Mouse (Mus musculus) heart, adult 2 months (tissue): ENCODE data around the gene Slc1a6. TPM values are rescaled to one million over a fixed set of nuclear protein-coding genes. Genes with fewer than 3 reads are reported as not detected.

ENCODE experiments used
- DNase-seq, 2 experiments: peaks; one replicate each; pipeline ENCODE4 v3.0.0; 2021
- H3K27ac ChIP-seq: fragments of 200-600 bp; 2 replicates; pipeline ENCODE4 v1.8.1; 2022
- H3K27me3 ChIP-seq: fragments of 200-500 bp; 2 replicates; pipeline ENCODE4 v1.6.1; 2012; ENCODE audit warnings: mild to moderate bottlenecking, low read length, inconsistent platforms, mixed read lengths; ENCODE audit not compliant: control insufficient read depth, insufficient read depth
- H3K36me3 ChIP-seq: fragments of 200-500 bp; 2 replicates; pipeline ENCODE4 v1.6.1; 2012; ENCODE audit warnings: low read length, inconsistent platforms; ENCODE audit not compliant: control insufficient read depth, insufficient read depth
- H3K4me1 ChIP-seq: fragments of 200-500 bp; 2 replicates; pipeline ENCODE4 v1.6.1; 2011; ENCODE audit warnings: low read length; ENCODE audit not compliant: control insufficient read depth, insufficient read depth
- H3K4me3 ChIP-seq: fragments of 200-600 bp; 2 replicates; pipeline ENCODE4 v1.8.1; 2022
- H3K79me2 ChIP-seq: fragments of 200-500 bp; replicated peaks from 2 replicates; pipeline ENCODE4 v1.6.1; 2012; ENCODE audit warnings: mild to moderate bottlenecking, inconsistent platforms, low read length, moderate library complexity, mixed read lengths; ENCODE audit not compliant: control insufficient read depth, insufficient read depth
- H3K9ac ChIP-seq: fragments of 200-500 bp; 2 replicates; pipeline ENCODE4 v1.6.1; 2012; ENCODE audit warnings: low read depth, mild to moderate bottlenecking, control low read depth, inconsistent platforms, low read length, mixed read lengths
- CTCF ChIP-seq: fragments of 200-600 bp; IDR thresholded peaks from 2 replicates; pipeline ENCODE4 v1.8.1; 2022; ENCODE audit warnings: antibody characterized with exemption, mild to moderate bottlenecking, moderate library complexity
- EP300 ChIP-seq: fragments of 200-500 bp; IDR thresholded peaks from 2 replicates; pipeline ENCODE4 v1.6.1; 2011; ENCODE audit warnings: low read depth, low read length, control low read depth; ENCODE audit not compliant: insufficient read depth
- POLR2A ChIP-seq: fragments of 200-500 bp; IDR thresholded peaks from 2 replicates; pipeline ENCODE4 v1.6.1; 2011; ENCODE audit warnings: mild to moderate bottlenecking, low read depth, low read length, control low read depth; ENCODE audit not compliant: insufficient read depth
- WGBS: fragments of 180-500 bp; shearing (Covaris S2); methylation state at CpG from one replicate; pipeline ENCODE4 v1.1.7; 2018; 5-methylcytosine and 5-hydroxymethylcytosine counted together
- intact Hi-C: fragments of 180-260 bp; cut with DNase I; formaldehyde crosslinking; loops from one replicate; pipeline ENCODE4 v1.15.1; 2025
- long read RNA-seq: library from polyadenylated mRNA; stranded (forward); transcript quantifications from one replicate; pipeline ENCODE4 v2.0.0, GENCODE M21; 2021
- polyA plus RNA-seq: library from polyadenylated mRNA; depleted of rRNA; stranded (reverse); fragments of >200 nt; gene quantifications from 2 replicates; pipeline ENCODE4 v1.2.3, GENCODE M21; 2012; rRNA removed
- total RNA-seq, 2 experiments: library from RNA; stranded (reverse); gene quantifications; 2 replicates each; pipeline ENCODE4 v1.2.3; 2021

The Slc1a6 gene
- total RNA-seq (not detected), polyA plus RNA-seq (0.04 and 0.15 TPM in 2 replicates)
- long read RNA-seq, result 0 reads

GRCm38 (mm10) chr10:78779981-78780651, at the start of gene Slc1a6:
Gene Slc1a6, plus strand, starts transcription at chr10:78780496.
- intact Hi-C loops, result no loop called here
- Histone ChIP-seq H3K27ac (no peak within 1 kb of the TSS), H3K36me3 (no peaks in the 10 kb centered on the region), H3K79me2 (no peaks in the 10 kb centered on the region), H3K27me3 (peaks cover 4% of the 10 kb centered on the region), H3K4me3 (peak within 1 kb of the TSS; percentile 34; the same call in 1 of the 2 replicates), H3K9ac (peak within 1 kb of the TSS; percentile 33; the same call in 1 of the 2 replicates), H3K4me1 (peaks cover 1% of the 10 kb centered on the region; the same call in 1 of the 2 replicates)
- WGBS, result 2% methylated on average over 47 of the region's 54 CpGs
- TF ChIP-seq CTCF, result no peak
- no peak for TF ChIP-seq POLR2A
- DNase-seq, result peak; percentile 11 to 21

GRCm38 (mm10) chr10:78739821-78740220, 40.5 kb upstream of the Slc1a6 start:
- intact Hi-C loops, result no loop called here
- WGBS, result 62% methylated on average over 4 of the region's 4 CpGs

GRCm38 (mm10) chr10:78743721-78744120, 36.6 kb upstream of the Slc1a6 start:
- H3K9ac ChIP-seq, result no peak overlapping the region
- H3K27me3 ChIP-seq, result 0 out of 2 replicates have a peak, but pooled peaks cover 1% of the 10 kb centered on the region
- H3K36me3 ChIP-seq, result no peaks in the 10 kb centered on the region
- no peak for TF ChIP-seq CTCF
- TF ChIP-seq POLR2A, result no peak
- TF ChIP-seq EP300, result no peak
- intact Hi-C loops, result no loop called here
- H3K27ac ChIP-seq, result no peak overlapping the region
- DNase-seq, result no peak
- H3K79me2 ChIP-seq, result no peaks in the 10 kb centered on the region
- no peaks in the 10 kb centered on the region; the same call in 1 of the 2 replicates for H3K4me1 ChIP-seq
- H3K4me3 ChIP-seq, result no peak overlapping the region

More at GRCm38 (mm10) chr10:78739821-78740220, 40.5 kb upstream of the Slc1a6 start:
- no peaks in the 10 kb centered on the region for H3K4me1 ChIP-seq
- TF ChIP-seq CTCF (no peak), EP300 (no peak), POLR2A (no peak)
- H3K79me2 ChIP-seq, result no peaks in the 10 kb centered on the region
- no peaks in the 10 kb centered on the region for H3K36me3 ChIP-seq
- DNase-seq, result no peak
- H3K9ac ChIP-seq, result no peak overlapping the region
- no peak overlapping the region for H3K27ac ChIP-seq
- H3K4me3 ChIP-seq, result no peak overlapping the region
- 0 out of 2 replicates have a peak, but pooled peaks cover 1% of the 10 kb centered on the region for H3K27me3 ChIP-seq

- Histone ChIP-seq H3K79me2 (no peaks in the 10 kb centered on the region), H3K27ac (no peak overlapping the region), H3K4me3 (no peak overlapping the region), H3K36me3 (no peaks in the 10 kb centered on the region), H3K9ac (no peak overlapping the region), H3K4me1 (no peaks in the 10 kb centered on the region; the same call in 1 of the 2 replicates), H3K27me3 (no peaks in the 10 kb centered on the region)
- intact Hi-C loops, result no loop called here
- 52% methylated on average over 4 of the region's 4 CpGs for WGBS
- TF ChIP-seq EP300, result no peak
- DNase-seq, result no peak
These were observed 34.7 kb upstream of the Slc1a6 start for GRCm38 (mm10) chr10:78745453-78746232.

GRCm38 (mm10) chr10:78747035-78747721, 33.1 kb upstream of the Slc1a6 start:
- intact Hi-C loops, result no loop called here
- Histone ChIP-seq H3K4me1 (no peaks in the 10 kb centered on the region; the same call in 1 of the 2 replicates), H3K27me3 (no peaks in the 10 kb centered on the region), H3K79me2 (no peaks in the 10 kb centered on the region), H3K4me3 (no peak overlapping the region), H3K36me3 (no peaks in the 10 kb centered on the region), H3K27ac (no peak overlapping the region), H3K9ac (no peak overlapping the region; the same call in 1 of the 2 replicates)
- WGBS, result 3% methylated on average over 27 of the region's 27 CpGs
- DNase-seq, result no peak
- TF ChIP-seq CTCF, result no peak
- TF ChIP-seq POLR2A, result no peak
- no peak for TF ChIP-seq EP300

- H3K4me3 ChIP-seq, result no peak overlapping the region
- no peak overlapping the region for H3K9ac ChIP-seq
- DNase-seq, result no peak
- intact Hi-C loops, result no loop called here
- H3K27me3 ChIP-seq, result peaks cover 5% of the 10 kb centered on the region; the same call in 1 of the 2 replicates
- 77% methylated on average over 13 of the region's 13 CpGs for WGBS
- no peaks in the 10 kb centered on the region; the same call in 1 of the 2 replicates for H3K4me1 ChIP-seq
- H3K79me2 ChIP-seq, result no peaks in the 10 kb centered on the region
- TF ChIP-seq EP300, result no peak
- TF ChIP-seq POLR2A, result no peak
- no peak for TF ChIP-seq CTCF
- no peak overlapping the region for H3K27ac ChIP-seq
- H3K36me3 ChIP-seq, result no peaks in the 10 kb centered on the region
These were observed 32.1 kb upstream of the Slc1a6 start for GRCm38 (mm10) chr10:78748161-78748560.
